Comparison of ENCODE assay signal across 10 mouse cellular contexts in the genomic region with DNA sequence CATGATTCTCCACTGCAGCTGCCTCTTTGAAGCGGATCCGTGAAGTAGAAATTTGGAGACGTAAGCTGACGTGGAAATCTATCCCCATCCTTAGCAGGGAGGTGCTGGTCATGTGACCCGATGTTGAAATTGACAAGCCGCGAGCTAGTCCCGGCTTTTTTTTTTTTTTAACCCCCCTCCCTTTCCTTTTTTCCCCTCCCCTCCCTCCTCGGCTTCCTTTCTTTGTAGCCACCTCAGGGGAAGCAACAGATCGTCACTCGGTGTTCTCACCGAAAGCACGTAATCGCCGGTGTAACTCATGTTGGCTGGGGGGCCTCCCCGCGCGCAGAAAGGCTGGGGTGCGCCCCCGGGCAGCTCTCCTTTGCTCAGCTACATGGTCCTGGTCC. TPM values are rescaled to one million over a fixed set of nuclear protein-coding genes. Genes with fewer than 3 reads are reported as not detected.
DNase-seq lines count a peak whose midpoint lies in the region; ATAC-seq lines count a peak whose summit lies in the region.
"Had no signal": no experiment of that assay in that cellular context is flagged by ENCODE, and none has a peak within 500 bp of the region (broad histone marks: within the 10 kb centered on the region; RNA-seq: fewer than 3 reads in every experiment).

A gene (minus strand): TSS at position 54 of the 386 bp plus-strand sequence.

- H3K4me2 ChIP-seq in liver, embryonic 13.5 days: no peak within 1 kb of the TSS
- no peak within 1 kb of the TSS for H3K4me2 ChIP-seq in liver, embryonic 12.5 days
- peak within 1 kb of the TSS; percentile 74 for H3K4me2 ChIP-seq in kidney, embryonic 15.5 days
- H3K4me2 ChIP-seq in neural tube, embryonic 14.5 days (ENCODE audit: low read depth, low read length): peak within 1 kb of the TSS; percentile 40
- H3K4me2 ChIP-seq: hindbrain, embryonic 12.5 days had no signal

- H3K9me3 ChIP-seq in liver, embryonic 13.5 days (replicated peaks): no peaks in the 10 kb centered on the region
- no peaks in the 10 kb centered on the region for H3K9me3 ChIP-seq in liver, embryonic 12.5 days (replicated peaks)
- H3K9me3 ChIP-seq in kidney, embryonic 15.5 days (replicated peaks): no peaks in the 10 kb centered on the region
- no peaks in the 10 kb centered on the region for H3K9me3 ChIP-seq in neural tube, embryonic 14.5 days (ENCODE audit: control insufficient read depth, low read length)
- H3K9me3 ChIP-seq: hindbrain, embryonic 12.5 days had no signal

- DNase-seq in liver, embryonic 13.5 days: no peak
- no peak for DNase-seq in frontal cortex, postnatal 36 days (ENCODE audit: low spot score in 2 of 2)
- no peak for DNase-seq in thymus, postnatal 10 days (ENCODE audit: low spot score in 2 of 2)

- H3K27me3 ChIP-seq in liver, embryonic 13.5 days: peaks cover 100% of the 10 kb centered on the region
- H3K27me3 ChIP-seq in liver, embryonic 12.5 days (replicated peaks): peaks cover 98% of the 10 kb centered on the region
- peaks cover 39% of the 10 kb centered on the region for H3K27me3 ChIP-seq in kidney, embryonic 15.5 days
- H3K27me3 ChIP-seq in neural tube, embryonic 14.5 days (ENCODE audit: control insufficient read depth, insufficient read depth, low read length): peaks cover 35% of the 10 kb centered on the region

- no peaks in the 10 kb centered on the region for H3K36me3 ChIP-seq in liver, embryonic 13.5 days
- no peaks in the 10 kb centered on the region for H3K36me3 ChIP-seq in liver, embryonic 12.5 days
- no peaks in the 10 kb centered on the region for H3K36me3 ChIP-seq in kidney, embryonic 15.5 days
- H3K36me3 ChIP-seq in neural tube, embryonic 14.5 days (ENCODE audit: control insufficient read depth, insufficient read depth, low read length): no peaks in the 10 kb centered on the region
- H3K36me3 ChIP-seq: hindbrain, embryonic 12.5 days had no signal

- no peak within 1 kb of the TSS for H3K27ac ChIP-seq in liver, embryonic 13.5 days
- no peak within 1 kb of the TSS for H3K27ac ChIP-seq in liver, embryonic 12.5 days
- no peak within 1 kb of the TSS for H3K27ac ChIP-seq in brown adipose tissue, adult 24 weeks (replicated peaks; ENCODE audit: low read depth, low read length)
- peak within 1 kb of the TSS; percentile 95 for H3K27ac ChIP-seq in kidney, embryonic 15.5 days
- H3K27ac ChIP-seq in neural tube, embryonic 14.5 days (ENCODE audit: low read depth, low read length): peak within 1 kb of the TSS; percentile 70
- H3K27ac ChIP-seq: hindbrain, embryonic 12.5 days had no signal

- WGBS in liver, embryonic 13.5 days (ENCODE audit: insufficient replicate concordance): 3% methylated on average over 20 of the region's 20 CpGs
- WGBS in liver, embryonic 12.5 days (ENCODE audit: insufficient replicate concordance): 3% methylated on average over 20 of the region's 20 CpGs
- under 1% methylated on average over 20 of the region's 20 CpGs for WGBS in kidney, embryonic 15.5 days
- WGBS in neural tube, embryonic 14.5 days: under 1% methylated on average over 20 of the region's 20 CpGs

- H3K9ac ChIP-seq in liver, embryonic 13.5 days: no peak within 1 kb of the TSS
- H3K9ac ChIP-seq in liver, embryonic 12.5 days: no peak within 1 kb of the TSS
- peak within 1 kb of the TSS; percentile 81 for H3K9ac ChIP-seq in kidney, embryonic 15.5 days
- peak within 1 kb of the TSS; percentile 50 for H3K9ac ChIP-seq in neural tube, embryonic 14.5 days (replicated peaks; ENCODE audit: low read depth, low read length)
- H3K9ac ChIP-seq: hindbrain, embryonic 12.5 days had no signal

- H3K4me1 ChIP-seq in liver, embryonic 13.5 days (replicated peaks): 0 out of 2 replicates have a peak, but pooled peaks cover 2% of the 10 kb centered on the region
- H3K4me1 ChIP-seq in liver, embryonic 12.5 days: peaks cover 7% of the 10 kb centered on the region; the same call in 1 of the 2 replicates
- H3K4me1 ChIP-seq in brown adipose tissue, adult 24 weeks (ENCODE audit: control insufficient read depth, insufficient read depth, insufficient read length, low read length): no peaks in the 10 kb centered on the region
- H3K4me1 ChIP-seq in kidney, embryonic 15.5 days: peaks cover 56% of the 10 kb centered on the region
- no peaks in the 10 kb centered on the region; the same call in 1 of the 2 replicates for H3K4me1 ChIP-seq in neural tube, embryonic 14.5 days (ENCODE audit: control insufficient read depth, insufficient read depth, low read length)

- ATAC-seq in liver, embryonic 13.5 days (ENCODE audit: low read depth): no peak
- ATAC-seq in liver, embryonic 12.5 days: no peak
- ATAC-seq in kidney, embryonic 15.5 days (replicated peaks; ENCODE audit: low FRiP score): peak; percentile 44
- ATAC-seq in neural tube, embryonic 14.5 days (ENCODE audit: low read depth): peak; percentile 7; the same call in 1 of the 2 replicates

- peak within 1 kb of the TSS; percentile 18; the same call in 1 of the 2 replicates for H3K4me3 ChIP-seq in liver, embryonic 13.5 days (replicated peaks)
- H3K4me3 ChIP-seq in liver, embryonic 12.5 days: no peak within 1 kb of the TSS
- peak within 1 kb of the TSS; percentile 3; the same call in 1 of the 2 replicates for H3K4me3 ChIP-seq in brown adipose tissue, adult 24 weeks (ENCODE audit: insufficient read depth, low read depth, low read length)
- H3K4me3 ChIP-seq in kidney, embryonic 15.5 days (replicated peaks): peak within 1 kb of the TSS; percentile 74
- peak within 1 kb of the TSS; percentile 30 for H3K4me3 ChIP-seq in neural tube, embryonic 14.5 days (ENCODE audit: low read depth, low read length)
- H3K4me3 ChIP-seq: hindbrain, embryonic 12.5 days had no signal

RNA-seq across cellular contexts. Expression of the gene that starts here (rescaled TPM):
- polyA plus RNA-seq in liver, embryonic 13.5 days (2015; fragmentation: Nextera tagmentation; extraction: Ambion mirVana): not detected in 2 replicates
- 0.06 TPM in 1 of 2 replicates, not detected in the other for polyA plus RNA-seq in liver, embryonic 12.5 days (2016; fragmentation: Nextera tagmentation; extraction: Ambion mirVana)
- not detected in 2 replicates for polyA plus RNA-seq in brown adipose tissue, adult 24 weeks (2012; ENCODE audit: insufficient read depth, insufficient read length, missing spikeins)
- 34.3 and 34.8 TPM in 2 replicates for polyA plus RNA-seq in kidney, embryonic 15.5 days (2015; fragmentation: Nextera tagmentation; extraction: Ambion mirVana)
- 0.09 TPM in 1 of 2 replicates, not detected in the other for polyA plus RNA-seq in neural tube, embryonic 14.5 days (2014; fragmentation: Nextera tagmentation; extraction: Ambion mirVana)
- polyA plus RNA-seq: hindbrain, embryonic 12.5 days; liver, adult 2 months; small intestine, adult 2 months had no signal

Comparison
In these comparisons a context has a peak if more than half of its experiments do, and no peak if none do; other contexts are left out.
1. RNA of the gene that starts here (polyA plus RNA-seq): 34.3 to 34.8 TPM in kidney, embryonic 15.5 days; 0.09 TPM in neural tube, embryonic 14.5 days, 0.06 TPM in liver, embryonic 12.5 days, not detected in liver, embryonic 13.5 days and not detected in brown adipose tissue, adult 24 weeks; every median in the first group is over 10 times any median in the second.
2. Peak in ATAC-seq, H3K4me3 ChIP-seq, H3K27ac ChIP-seq, H3K9ac ChIP-seq and H3K4me2 ChIP-seq in neural tube, embryonic 14.5 days; RNA of the gene not detected or under 1 TPM.